Mouse (Mus musculus) 3134 (cell line): ENCODE results near the gene Gm20777.
"Not testable (repeated sequence)": the region's sequence is repeated elsewhere in the genome, so short reads cannot be mapped to it uniquely, and the experiment has no call there.

Source experiments
- DNase-seq: peaks from one replicate; pipeline ENCODE4 v3.0.0-alpha.2; 2011; ENCODE audit warnings: low spot score; ENCODE audit not compliant: insufficient read length; ENCODE audit errors: extremely low read depth

Gene Gm20777

GRCm38 (mm10) chrY:10752350-10752749 is at the start of gene Gm20777:
Gm20777 (minus strand) TSS chrY:10752450.
- DNase-seq: not testable (repeated sequence)

GRCm38 (mm10) chrY:10709551-10709950 is 42.7 kb downstream of the Gm20777 start:
- not testable (repeated sequence) for DNase-seq

- not testable (repeated sequence) for DNase-seq
These were observed 43.5 kb downstream of the Gm20777 start for GRCm38 (mm10) chrY:10708761-10709160.

GRCm38 (mm10) chrY:10708226-10708625 is 44.0 kb downstream of the Gm20777 start:
- not testable (repeated sequence) for DNase-seq

GRCm38 (mm10) chrY:10706686-10707085 is 45.6 kb downstream of the Gm20777 start:
- not testable (repeated sequence) for DNase-seq
